Mouse (Mus musculus): ENCODE results near the gene Gm11037.
A peak's percentile ranks its signal among the peaks of the same experiment; 100 is the strongest.

Gene Gm11037

GRCm38 (mm10) chr2:131149254-131149578, 15.9 kb downstream of the Gm11037 start:
- DNase-seq (ENCODE audit: low read depth): no peak

GRCm38 (mm10) chr2:131152166-131152730, 19.0 kb downstream of the Gm11037 start:
- no peak for DNase-seq (ENCODE audit: low read depth)

DNA sequence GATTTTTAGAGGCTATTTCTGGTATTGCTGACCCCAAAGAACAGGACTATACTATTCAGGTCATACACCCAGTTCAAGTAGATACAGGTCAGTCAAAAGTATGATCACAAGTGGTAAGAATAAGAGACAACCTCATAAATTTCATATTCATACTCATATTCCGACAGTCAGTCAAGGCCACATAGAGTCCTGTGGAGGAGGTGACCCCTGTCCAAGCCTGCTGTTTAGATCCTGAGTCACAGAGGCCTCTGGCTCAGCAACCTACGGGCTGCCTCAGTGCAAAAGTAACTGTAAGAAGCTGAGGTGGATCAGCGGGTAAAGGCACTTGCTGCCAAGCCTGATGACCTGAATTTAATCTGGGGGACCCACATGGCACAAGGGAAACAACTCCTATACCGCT, 20.7 kb downstream of the Gm11037 start:
- no peak for DNase-seq (ENCODE audit: low read depth)

DNA sequence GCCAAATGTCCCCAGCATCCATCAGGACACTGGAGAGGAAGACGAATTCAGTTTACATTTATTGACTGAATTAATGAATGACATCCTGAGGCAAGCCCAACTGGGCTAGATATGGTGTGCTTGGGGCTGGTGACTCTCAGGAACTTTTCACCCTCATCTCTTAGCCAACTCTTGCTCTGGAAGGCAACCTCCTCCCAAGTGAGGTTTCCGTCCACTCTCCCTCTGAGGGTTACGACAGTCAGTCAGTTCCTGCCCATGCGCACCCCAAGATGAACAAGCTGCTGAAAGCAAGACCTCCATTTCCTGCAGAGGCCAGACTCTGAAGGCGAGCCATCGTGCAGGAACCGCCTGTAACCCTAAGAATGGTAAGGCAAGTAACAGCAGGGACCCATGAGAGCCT, 23.7 kb downstream of the Gm11037 start:
- peak; percentile 68 for DNase-seq (ENCODE audit: low read depth)

- peak; percentile 57 for DNase-seq (ENCODE audit: low read depth)
Measured at GRCm38 (mm10) chr2:131159491-131159910, 26.2 kb downstream of the Gm11037 start.

- peak; percentile 99 for DNase-seq (ENCODE audit: low read depth)
Measured at GRCm38 (mm10) chr2:131159938-131160581, 26.8 kb downstream of the Gm11037 start, which contains the start of gene 1700037H04Rik. Gene 1700037H04Rik (minus strand): TSS chr2:131160081.

DNA sequence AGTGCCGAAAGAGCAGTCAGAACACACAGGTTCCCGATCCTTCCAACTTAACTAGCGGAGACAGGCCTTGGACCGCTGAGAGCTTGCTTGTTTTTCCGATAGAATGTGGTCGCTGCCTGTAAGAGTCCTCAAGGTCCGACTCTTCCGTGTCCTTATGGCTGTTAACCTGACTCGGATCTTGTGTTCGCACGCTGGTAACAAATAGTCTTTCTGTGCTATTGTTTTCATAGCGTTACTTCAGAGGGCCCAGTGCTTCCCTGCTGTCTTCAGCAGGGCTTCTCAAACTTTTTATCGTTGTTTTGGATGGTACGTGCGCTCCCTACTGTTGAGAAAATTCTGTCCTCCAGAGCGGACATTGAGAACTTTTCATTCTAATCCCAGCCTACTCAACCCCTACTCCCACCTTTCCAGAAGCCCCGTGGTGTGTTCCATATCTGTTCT, 27.4 kb downstream of the Gm11037 start:
- DNase-seq (ENCODE audit: low read depth): peak; percentile 76

DNA sequence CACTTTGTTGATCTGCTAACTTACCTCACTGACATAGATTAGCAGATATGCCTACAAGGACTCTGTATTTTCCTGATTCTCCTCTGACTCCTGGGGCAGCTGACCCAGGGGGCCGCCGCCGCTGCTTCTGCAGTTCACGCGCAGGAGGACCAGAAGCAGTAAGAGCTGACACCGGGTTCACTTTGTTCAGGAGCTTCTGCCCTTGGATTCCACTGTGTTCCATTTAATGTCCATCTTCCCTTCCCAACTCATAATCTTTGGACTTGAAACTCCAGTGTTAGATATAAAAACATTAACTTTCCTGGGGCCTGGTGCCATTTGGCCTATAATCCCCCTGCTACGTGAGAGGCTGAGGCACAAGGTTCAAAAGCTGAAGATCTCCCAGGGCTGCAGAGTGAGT, 30.6 kb downstream of the Gm11037 start:
- DNase-seq (ENCODE audit: low read depth): no peak

DNA sequence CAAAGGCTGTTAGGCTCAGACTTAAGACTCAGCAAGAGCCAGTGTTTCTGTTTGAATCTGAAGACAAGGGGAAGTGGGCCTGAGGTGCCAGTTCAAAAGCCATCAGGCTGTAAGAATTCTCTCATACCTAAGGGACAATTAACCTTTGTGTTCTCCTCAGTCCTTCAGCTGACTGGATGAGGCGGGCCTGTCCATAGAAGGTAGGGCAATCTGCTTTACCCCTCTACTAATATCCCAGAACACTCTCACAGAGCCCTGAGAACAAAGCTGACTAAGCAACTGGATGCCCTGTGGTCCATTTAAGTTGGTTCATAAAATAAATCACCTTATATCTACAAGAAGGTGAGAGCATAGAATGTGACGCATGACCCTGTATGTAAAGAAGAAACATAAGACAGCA, 32.9 kb downstream of the Gm11037 start:
- DNase-seq (ENCODE audit: low read depth): no peak

GRCm38 (mm10) chr2:131167984-131168383, 34.7 kb downstream of the Gm11037 start:
- DNase-seq (ENCODE audit: low read depth): no peak

DNA sequence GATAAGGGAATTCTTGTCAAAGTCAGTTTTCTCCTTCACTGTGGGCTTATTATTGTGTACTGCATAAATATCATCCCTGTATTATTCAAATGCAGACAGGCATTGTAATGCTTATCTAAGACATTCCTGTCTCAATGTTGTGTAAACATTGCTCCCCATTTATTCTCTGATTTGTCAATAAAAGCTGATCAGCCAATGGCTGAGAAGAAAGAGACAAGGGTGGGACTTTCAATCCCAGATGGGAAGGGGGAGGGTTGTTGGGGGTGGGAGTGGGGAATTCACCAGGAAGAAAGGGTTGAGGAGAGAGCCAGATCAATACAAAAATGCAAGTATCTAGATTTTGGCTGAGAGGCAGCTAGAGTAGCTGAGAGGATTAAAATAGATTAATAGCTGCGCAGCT, 35.6 kb downstream of the Gm11037 start:
- no peak for DNase-seq (ENCODE audit: low read depth)

DNA sequence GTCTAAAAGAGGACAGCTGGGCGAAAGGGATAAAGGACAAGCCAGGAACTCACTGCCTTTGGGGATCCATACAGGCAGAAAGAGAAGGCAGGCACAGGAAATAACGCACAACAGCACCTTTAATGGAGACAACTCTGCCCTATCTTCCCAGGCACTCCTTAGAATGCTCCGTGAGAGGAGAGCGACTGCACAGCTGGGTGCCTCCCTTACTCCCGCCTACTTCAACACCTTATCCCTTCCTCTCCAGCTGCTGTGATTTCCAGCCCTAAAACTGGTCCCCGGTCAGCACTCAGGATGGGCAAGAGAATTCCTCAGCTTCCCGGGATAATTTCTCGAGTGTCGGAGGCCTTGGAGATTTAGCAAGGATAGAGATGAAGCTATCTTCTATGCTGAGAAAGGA, 37.6 kb downstream of the Gm11037 start:
- no peak for DNase-seq (ENCODE audit: low read depth)

DNA sequence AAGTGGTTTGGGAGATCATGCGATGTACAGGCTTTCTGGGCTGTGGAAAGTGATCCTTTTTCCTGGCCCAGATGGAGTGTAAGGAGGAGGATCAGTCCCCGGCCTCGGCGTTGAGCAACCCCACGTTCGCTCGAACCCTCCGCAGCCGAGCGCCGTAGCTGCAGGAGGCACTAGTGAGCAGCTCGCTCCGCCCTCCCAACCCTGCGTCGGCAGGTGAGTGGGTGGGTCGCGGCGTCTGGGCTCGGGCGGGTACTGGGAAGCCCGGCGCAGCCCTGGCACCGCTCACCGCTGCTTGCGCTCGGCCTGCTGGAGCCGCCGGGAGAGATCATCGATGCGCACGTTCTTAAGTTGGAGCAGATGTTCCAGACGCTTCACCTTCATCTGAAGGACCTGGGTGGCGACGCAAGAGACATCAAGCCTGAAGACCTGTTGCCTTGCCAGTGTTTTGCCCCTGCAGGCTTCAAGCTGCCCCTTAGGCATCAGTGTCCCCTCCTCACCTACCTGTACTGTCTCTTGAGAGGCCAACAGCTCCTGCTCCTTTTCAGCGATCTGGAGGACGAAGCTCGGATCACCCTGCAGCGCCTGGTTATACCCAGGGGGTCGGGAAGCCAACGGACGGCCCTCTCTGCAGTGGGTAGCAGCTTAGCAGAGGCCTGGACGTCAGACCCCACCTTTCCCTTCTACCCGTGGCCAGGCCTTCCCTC, 38.3 kb downstream of the Gm11037 start:
- no peak for DNase-seq (ENCODE audit: low read depth)

- no peak for DNase-seq (ENCODE audit: low read depth)
Measured at GRCm38 (mm10) chr2:131172322-131172721, 39.0 kb downstream of the Gm11037 start.

DNA sequence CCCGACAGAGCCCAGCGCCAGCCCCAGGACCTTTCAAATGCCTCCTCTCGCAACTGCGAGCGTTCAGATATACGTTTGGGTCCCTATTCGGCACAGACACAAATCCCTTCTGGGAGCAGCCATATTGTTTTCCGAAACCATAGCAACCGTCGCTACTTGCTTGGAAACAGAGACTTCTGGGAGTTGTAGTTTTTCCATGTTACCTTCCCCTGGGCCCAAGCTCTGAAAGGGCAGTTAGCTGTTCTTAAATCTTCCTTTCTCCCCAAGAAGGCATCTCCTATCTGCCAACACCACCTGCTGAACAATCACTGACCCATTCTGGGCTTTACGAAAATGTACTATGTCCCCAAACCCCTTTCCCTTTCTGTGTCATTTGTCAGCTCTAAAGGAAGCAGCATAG, 41.4 kb downstream of the Gm11037 start:
- peak; percentile 80 for DNase-seq (ENCODE audit: low read depth)

- DNase-seq (ENCODE audit: low read depth): no peak
Measured at GRCm38 (mm10) chr2:131175286-131175944, 42.1 kb downstream of the Gm11037 start.

DNA sequence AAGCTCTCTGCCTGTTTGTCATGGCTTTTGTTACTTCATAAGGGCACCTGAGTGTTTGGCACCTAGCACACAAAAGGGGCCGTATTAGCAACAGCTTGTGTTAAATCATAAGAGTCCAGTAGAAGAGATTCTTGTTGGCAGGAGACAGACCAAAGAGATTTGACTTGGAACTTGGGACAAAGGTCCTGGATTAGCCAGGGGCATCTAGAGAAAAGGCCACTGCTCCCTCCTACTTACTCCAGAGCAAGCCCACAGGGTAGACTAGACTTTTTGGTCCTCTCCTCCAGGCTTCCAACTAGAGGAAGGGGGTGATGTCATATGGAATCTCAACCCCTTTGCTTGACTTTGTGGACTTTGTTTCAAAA, 42.6 kb downstream of the Gm11037 start:
- no peak for DNase-seq (ENCODE audit: low read depth)

GRCm38 (mm10) chr2:131176491-131176890, 43.2 kb downstream of the Gm11037 start:
- DNase-seq (ENCODE audit: low read depth): no peak

DNA sequence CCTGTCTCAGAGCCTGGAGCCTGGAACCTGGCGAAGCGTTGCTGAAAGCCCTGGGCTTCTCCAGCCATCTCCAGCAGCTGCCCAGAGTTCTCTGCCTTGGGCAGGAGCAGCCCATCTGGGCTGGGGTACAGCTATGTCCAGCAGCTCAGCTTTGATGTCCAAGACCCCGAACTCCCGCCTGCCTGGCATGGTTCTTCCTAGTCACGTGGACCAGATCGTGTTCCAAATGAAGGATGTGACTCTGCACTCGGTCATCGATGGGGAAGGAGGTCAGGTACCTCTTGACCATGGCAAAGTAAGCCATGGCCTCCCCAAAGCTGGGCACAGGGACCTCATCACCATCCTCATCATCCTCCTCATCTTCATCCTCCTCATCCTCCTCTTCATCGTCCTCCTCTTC, 44.6 kb downstream of the Gm11037 start:
- DNase-seq (ENCODE audit: low read depth): no peak

- DNase-seq (ENCODE audit: low read depth): peak; percentile 24
Measured at GRCm38 (mm10) chr2:131178828-131179245, 45.5 kb downstream of the Gm11037 start.

DNA sequence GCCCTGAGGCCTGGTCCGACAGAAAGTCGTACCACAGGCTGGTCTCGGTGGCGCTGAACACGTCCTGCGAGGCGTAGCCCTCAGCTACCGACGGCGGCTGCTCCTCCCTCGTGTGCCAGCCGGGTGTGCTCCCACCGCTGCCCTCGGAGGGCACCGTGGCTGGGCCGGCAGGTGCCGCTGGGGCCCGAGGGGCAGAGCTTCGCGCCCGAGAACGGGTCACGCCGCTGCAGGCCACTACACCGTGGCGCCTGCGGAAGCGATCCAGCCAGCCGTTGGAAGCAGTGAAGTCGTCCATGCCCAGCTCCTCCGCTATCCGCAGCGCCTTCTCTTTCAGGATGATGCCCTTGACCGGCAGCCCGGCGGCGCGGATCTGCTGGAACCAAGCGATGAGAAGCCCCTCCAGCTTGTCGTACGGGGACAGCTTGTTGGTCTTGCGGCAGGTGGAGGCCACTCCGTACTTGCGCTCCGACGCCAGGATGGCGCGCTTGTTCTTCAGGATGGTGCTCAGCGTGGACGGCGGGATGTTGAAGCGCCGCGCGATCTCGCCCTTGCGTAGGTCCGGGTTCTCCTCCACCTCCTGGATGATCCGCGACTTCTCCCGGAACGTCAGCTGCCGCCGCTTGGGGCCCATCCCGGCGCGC, 46.1 kb downstream of the Gm11037 start:
- DNase-seq (ENCODE audit: low read depth): peak; percentile 75

GRCm38 (mm10) chr2:131179990-131180587, 46.8 kb downstream of the Gm11037 start, which contains the start of gene Cenpb:
Gene Cenpb (minus strand): TSS chr2:131180067.
- DNase-seq (ENCODE audit: low read depth): peak; percentile 75
